Mouse (Mus musculus) heart, postnatal 14 days (tissue): ENCODE results near the gene Mrps31. TPM values are rescaled to one million over a fixed set of nuclear protein-coding genes. Genes with fewer than 3 reads are reported as not detected.
A peak's percentile ranks its signal among the peaks of the same experiment; 100 is the strongest.

Experiments
- DNase-seq, 2 experiments: peaks; one replicate each; pipeline ENCODE4 v3.0.0; 2021 to 2022
- intact Hi-C: fragments of 180-260 bp; cut with DNase I; formaldehyde crosslinking; loops from one replicate; pipeline ENCODE4 v1.15.1; 2025
- long read RNA-seq, 2 experiments: library from polyadenylated mRNA; stranded (forward); transcript quantifications; one replicate each; pipeline ENCODE4 v2.0.0; 2021
- total RNA-seq, 2 experiments: library from RNA; stranded (reverse); gene quantifications; 2 replicates each; pipeline ENCODE4 v1.2.3; 2021

Mrps31 gene
- total RNA-seq, result 10 to 100 TPM; 51.1 to 54.1 TPM
- long read RNA-seq, experiment 1, transcript Mrps31-201 (7 exons, 1,515 nt), result major isoform, 152 of 159 reads
- long read RNA-seq, experiment 1, partial matches to known transcripts, result 3 of 159 reads
- long read RNA-seq, experiment 1, other reads (novel, unspliced or antisense), result 3 of 159 reads
- long read RNA-seq, experiment 2, transcript Mrps31-201 (7 exons, 1,515 nt), result major isoform, 113 of 119 reads
- long read RNA-seq, experiment 2, partial matches to known transcripts, result 1 of 119 reads
- long read RNA-seq, experiment 2, other reads (novel, unspliced or antisense), result 5 of 119 reads

DNA sequence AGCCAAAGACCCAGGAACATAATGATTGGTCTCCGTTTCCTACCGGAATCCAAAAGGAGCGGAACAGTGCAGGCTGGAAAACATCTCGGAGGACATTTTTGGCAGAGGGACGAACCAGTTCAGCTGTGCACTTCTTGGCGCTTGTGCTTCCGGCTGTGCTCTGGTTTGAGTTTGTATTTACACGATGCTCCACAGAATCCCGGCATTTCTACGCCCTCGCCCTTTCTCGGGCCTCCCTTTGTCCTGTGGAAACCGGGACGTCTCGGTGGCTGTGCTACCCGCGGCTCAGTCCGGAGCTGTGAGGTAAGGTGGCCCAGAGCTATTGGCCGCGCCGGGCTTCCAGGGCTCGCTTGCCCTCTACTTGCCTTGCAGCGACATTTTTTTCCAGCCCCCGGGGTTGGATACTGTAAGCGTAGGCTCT is at the start of gene Mrps31:
Gene Mrps31 (plus strand): TSS at position 80 of the 421 bp plus-strand sequence.
- intact Hi-C loops, result no loop called here

DNA sequence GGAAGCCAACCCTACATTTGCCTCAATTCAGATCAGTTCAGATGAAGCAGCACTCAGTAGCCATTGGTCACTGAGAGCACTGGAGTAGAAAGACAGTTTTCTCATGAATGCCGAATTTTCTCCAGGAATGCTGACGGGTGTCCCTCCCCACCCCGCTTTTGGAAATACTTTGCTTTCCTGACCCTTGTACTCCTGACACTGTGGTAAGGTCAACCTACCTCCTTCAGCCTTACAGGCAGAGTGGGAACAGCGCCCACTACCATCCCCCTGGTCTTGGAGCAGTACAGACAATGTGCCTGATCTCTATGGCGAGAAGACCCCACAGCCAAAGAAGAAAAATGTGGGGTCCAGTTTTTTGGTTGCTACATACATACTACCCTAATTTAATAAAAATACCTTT is 34.9 kb upstream of the Mrps31 start:
- intact Hi-C loops, result loop anchor here (5.0 kb wide), 1 partner anchor 384 kb away; no protein-coding TSS in a partner anchor
- DNase-seq, result no peak

More for the DNA sequence above, at the start of gene Mrps31:
- peak; percentile 80 to 87 for DNase-seq

- DNase-seq, result peak; percentile 65 to 68
- intact Hi-C loops, result loop anchor here (1.0 to 5.0 kb wide), 2 partner anchors 185 to 385 kb away; partner anchors contain the start of gene Vps36
These were observed 34.3 kb upstream of the Mrps31 start for GRCm38 (mm10) chr8:22376903-22377302.

DNA sequence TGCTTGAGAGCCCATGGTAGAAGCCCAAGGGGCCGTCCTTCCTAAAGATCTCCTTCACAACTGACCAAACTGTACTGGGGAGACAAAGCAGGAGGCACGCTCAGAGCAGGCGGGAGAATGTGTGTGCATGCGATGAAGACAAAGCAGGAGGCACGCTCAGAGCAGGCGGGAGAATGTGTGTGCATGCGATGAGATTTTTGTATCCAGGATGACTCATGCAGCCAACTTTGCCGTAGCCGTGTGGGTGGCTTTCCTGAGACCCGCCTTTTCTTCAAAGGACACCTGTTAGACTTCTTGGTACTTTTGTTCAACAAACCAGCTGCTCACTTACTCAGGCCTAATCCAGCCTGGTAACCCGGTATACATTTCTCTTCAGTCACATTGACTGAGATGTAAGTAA is 30.2 kb upstream of the Mrps31 start:
- no peak for DNase-seq
- intact Hi-C loops, result loop anchor here (10.0 kb wide), 1 partner anchor 316 kb away; the partner anchor contains the start of genes Alg11 and Atp7b

GRCm38 (mm10) chr8:22382824-22383595 is 28.2 kb upstream of the Mrps31 start:
- DNase-seq, result no peak
- intact Hi-C loops, result loop anchor here (10.0 kb wide), 1 partner anchor 318 kb away; the partner anchor contains the start of genes Alg11 and Atp7b

GRCm38 (mm10) chr8:22385158-22385557 is 26.0 kb upstream of the Mrps31 start:
- no peak for DNase-seq
- intact Hi-C loops, result loop anchor here (10.0 kb wide), 1 partner anchor 320 kb away; the partner anchor contains the start of genes Alg11 and Atp7b

DNA sequence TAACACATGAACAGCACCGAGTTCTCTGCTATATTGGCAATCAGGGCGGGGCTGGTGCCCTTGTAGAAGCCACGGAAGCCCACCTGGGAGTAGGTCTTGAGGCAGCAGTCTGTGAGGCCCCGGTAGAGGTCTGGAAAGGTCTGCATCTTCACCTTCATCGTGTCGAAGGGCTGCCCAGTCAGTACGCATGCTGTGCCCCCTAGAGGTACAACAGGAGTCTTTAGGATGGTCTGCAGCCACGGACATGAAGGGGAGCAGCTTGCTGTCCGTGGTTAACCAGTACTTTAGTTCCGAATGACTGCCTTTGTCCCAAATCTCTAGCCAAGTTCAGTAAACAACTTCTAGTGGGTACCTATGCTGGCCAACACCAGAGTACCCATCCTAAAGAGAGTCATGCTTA is 21.3 kb upstream of the Mrps31 start:
- intact Hi-C loops, result loop anchor here (10.0 kb wide), 1 partner anchor 325 kb away; the partner anchor contains the start of genes Alg11 and Atp7b
- no peak for DNase-seq

- intact Hi-C loops, result no loop called here
- DNase-seq, result no peak
These were observed 20.2 kb upstream of the Mrps31 start for GRCm38 (mm10) chr8:22390766-22391463.

GRCm38 (mm10) chr8:22394471-22394870 is 16.7 kb upstream of the Mrps31 start:
- intact Hi-C loops, result no loop called here
- DNase-seq, result no peak

DNA sequence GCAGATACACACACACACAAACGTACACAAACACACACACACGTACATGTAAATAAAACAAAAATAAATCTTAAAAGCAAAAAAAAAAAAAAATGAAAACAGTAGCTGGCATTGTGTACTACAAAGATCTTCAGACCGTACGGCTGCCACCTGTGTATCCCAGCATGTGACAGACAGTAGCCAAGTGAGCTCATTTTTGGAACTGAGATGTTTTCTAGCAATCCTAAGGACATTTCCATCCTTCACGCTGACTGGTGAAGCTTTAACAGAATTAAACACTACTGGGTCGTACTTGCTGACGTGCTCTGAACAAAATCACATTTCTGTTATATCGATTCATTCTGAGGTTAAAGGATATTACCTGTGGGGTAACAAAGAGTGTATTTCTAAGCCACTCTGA is 15.9 kb upstream of the Mrps31 start:
- intact Hi-C loops, result no loop called here

GRCm38 (mm10) chr8:22397811-22398141 is 13.4 kb upstream of the Mrps31 start:
- DNase-seq, result no peak
- intact Hi-C loops, result no loop called here

More for the DNA sequence above, 15.9 kb upstream of the Mrps31 start:
- DNase-seq, result no peak

DNA sequence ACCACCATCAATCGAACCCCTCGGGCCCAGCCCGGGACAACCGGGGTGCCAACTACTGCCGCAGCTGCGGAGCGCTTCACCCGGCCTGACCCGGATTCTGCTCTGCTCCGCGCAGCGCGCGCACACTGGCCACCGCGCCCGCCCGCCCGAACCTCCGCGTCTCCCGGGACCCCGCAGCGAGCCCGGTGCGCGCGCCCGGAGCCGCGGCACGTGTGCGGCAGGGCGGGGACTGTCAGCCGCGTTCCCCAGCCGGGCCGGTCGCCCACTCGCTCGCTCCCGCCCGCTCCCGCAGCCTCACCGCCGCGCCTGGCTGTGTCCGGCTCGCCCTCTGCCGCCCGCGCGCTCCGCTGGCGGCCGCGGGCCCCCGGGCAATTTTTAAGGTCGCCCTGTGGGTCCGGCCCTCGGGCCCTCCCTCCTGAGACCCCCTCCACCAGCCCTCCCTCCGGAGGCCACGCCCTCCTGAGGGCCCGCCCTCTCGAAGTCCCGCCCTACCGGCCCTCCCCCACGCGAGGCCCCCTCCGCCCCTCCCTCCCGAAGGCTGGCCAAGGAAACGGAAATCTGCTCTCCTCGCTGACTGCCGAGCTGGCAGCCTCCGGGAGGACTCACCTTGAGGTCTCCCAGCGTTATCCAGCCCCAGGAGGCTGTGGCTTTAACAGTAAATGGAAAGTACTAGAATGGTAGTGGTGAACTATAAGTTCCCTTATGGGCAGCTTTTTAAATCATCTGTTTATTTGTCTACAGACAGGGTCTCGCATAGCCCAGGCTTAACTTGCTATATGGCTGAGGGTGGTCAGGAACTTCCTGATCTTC is 12.8 kb upstream of the Mrps31 start, which contains the start of gene Slc25a15:
Gene Slc25a15 (minus strand): TSS at position 456 of the 810 bp plus-strand sequence.
- DNase-seq, result peak; percentile 92 to 94
- intact Hi-C loops, result no loop called here

DNA sequence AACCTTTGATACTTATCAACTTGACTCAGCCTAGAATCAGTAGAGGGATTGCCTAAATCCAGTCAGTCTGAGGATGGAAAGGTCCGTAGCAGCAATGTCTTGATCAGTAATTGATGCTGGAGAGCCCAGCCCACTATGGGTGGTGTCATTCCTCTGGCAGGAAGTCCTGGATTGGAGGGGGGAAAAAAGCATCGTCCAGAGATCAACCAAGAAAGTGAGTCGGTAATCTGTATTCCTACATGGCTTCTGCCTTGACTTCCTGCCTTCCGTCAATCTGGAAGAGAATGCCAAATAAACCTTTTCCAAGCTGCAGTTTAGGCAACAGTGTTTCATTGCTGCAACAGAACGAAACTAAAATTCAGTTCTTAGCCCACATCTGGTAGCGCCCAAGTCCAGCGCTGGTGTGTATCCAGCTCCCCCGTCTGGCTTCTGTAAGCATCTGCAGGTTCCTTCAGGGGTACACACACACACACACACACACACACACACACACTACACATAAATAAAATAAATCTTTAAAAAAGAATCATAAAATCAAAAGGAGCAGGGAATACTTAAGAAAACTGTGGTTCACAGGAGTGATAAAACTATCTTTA is 11.8 kb upstream of the Mrps31 start:
- no peak for DNase-seq
- intact Hi-C loops, result no loop called here

DNA sequence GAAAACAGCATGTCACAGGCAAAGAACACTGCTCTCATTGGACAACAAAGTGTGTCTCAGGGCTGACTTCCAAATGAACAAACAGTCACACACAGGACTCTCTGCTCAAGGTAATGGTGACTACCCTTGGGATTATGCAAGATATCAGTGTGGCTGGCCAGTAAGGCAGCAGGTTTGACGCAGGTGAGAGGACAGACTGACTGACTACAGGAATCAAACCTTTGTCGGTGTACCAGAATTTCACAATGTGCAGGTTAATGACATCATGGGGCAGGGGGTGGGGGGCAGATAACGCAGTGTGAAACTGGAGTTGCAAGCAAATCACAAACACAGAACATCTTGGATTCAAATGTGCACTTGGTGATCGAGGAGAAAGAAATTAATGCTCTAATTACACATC is 10.6 kb upstream of the Mrps31 start:
- intact Hi-C loops, result no loop called here
- DNase-seq, result no peak

DNA sequence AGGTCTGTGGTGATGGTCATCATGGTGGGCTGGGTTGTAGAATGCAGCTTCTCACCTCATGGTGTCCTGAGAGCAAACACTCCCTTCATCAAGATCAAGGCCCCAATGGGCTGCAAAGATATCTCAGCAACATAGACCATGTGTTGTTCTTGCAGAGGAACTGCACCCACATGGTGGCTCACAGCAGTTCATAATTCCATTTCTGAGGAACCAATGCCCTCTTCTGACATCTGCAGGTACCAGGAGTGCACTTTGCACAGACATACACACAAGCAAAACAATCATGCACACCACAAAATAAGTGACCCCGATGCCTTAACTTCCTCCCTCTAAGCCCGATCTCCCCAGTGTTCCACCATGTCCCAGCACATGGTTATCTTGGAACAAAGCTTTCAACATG is 7.9 kb upstream of the Mrps31 start:
- intact Hi-C loops, result no loop called here
- DNase-seq, result no peak

DNA sequence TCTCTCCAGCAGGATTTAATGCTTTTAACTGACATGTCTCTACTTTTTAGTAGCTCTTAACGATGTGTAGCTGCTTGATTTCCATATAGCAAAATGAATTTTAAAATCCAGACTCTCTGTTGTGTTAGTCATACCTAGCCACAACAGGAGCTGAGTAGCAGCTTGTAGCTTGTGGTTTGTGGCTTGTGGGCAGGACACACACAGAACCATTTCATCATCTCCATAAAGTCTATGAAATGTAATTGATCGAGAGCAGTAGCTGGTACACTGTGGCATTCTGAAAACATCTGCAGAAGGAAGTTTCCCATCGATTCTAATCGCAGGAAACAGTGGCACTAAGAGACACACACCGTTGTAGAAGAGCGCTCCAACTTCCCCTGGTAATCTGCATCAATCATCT is 5.4 kb upstream of the Mrps31 start:
- intact Hi-C loops, result no loop called here
- no peak for DNase-seq

GRCm38 (mm10) chr8:22410688-22411281 is 376 bp upstream of the Mrps31 start:
- intact Hi-C loops, result no loop called here
- DNase-seq, result no peak

DNA sequence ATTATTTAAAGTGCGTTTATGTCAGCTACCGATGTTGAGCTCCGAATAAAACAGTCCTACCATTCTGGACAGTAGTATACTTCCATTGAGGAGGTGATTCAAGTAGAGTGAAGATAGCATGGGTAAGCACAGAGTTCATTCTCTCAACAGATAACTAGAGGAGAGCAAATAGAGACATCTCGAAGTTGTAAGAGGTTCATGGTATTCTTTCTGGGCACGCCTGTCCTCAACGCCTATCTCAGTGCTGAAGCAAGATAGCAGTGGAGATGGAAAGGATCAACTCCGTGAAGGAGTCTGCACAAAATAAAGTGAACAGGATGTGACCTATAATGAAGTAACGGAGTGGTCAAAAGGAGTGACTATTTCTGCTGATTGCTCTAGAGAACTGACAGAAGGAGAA is 810 bp downstream of the Mrps31 start:
- intact Hi-C loops, result no loop called here
- no peak for DNase-seq
